Mouse (Mus musculus): ENCODE data around the gene Pcgf5. TPM values are rescaled to one million over a fixed set of nuclear protein-coding genes. Genes with fewer than 3 reads are reported as not detected.

Gene Pcgf5
- polyA plus RNA-seq, 1 experiment, result 0.65 TPM

- no peaks in the 10 kb centered on the region for H3K36me3 ChIP-seq (ENCODE audit: control insufficient read depth)
- H3K27me3 ChIP-seq (ENCODE audit: control insufficient read depth), result no peaks in the 10 kb centered on the region
- TF ChIP-seq GATA1 (IDR thresholded peaks at IDR 0.05; ENCODE audit: low read length), result no peak
- TF ChIP-seq TAL1 (IDR thresholded peaks at IDR 0.05; ENCODE audit: low read length), result no peak
- no peaks in the 10 kb centered on the region for H3K4me1 ChIP-seq (ENCODE audit: control insufficient read depth)
- H3K4me3 ChIP-seq (replicated peaks), result no peak overlapping the region
- H3K9me3 ChIP-seq (ENCODE audit: control insufficient read depth, low read length), result no peaks in the 10 kb centered on the region
Measured at GRCm38 (mm10) chr19:36495555-36495954, 147.4 kb downstream of the Pcgf5 start.

GRCm38 (mm10) chr19:36496532-36496931, 148.4 kb downstream of the Pcgf5 start:
- no peaks in the 10 kb centered on the region for H3K9me3 ChIP-seq (ENCODE audit: control insufficient read depth, low read length)
- no peaks in the 10 kb centered on the region for H3K27me3 ChIP-seq (ENCODE audit: control insufficient read depth)
- H3K4me1 ChIP-seq (ENCODE audit: control insufficient read depth), result no peaks in the 10 kb centered on the region
- no peak for TF ChIP-seq TAL1 (IDR thresholded peaks at IDR 0.05; ENCODE audit: low read length)
- TF ChIP-seq GATA1 (IDR thresholded peaks at IDR 0.05; ENCODE audit: low read length), result no peak
- H3K4me3 ChIP-seq (replicated peaks), result no peak overlapping the region
- H3K36me3 ChIP-seq (ENCODE audit: control insufficient read depth), result no peaks in the 10 kb centered on the region

GRCm38 (mm10) chr19:36497067-36497466, 149.0 kb downstream of the Pcgf5 start:
- H3K36me3 ChIP-seq (ENCODE audit: control insufficient read depth), result no peaks in the 10 kb centered on the region
- H3K27me3 ChIP-seq (ENCODE audit: control insufficient read depth), result no peaks in the 10 kb centered on the region
- TF ChIP-seq TAL1 (IDR thresholded peaks at IDR 0.05; ENCODE audit: low read length), result no peak
- TF ChIP-seq GATA1 (IDR thresholded peaks at IDR 0.05; ENCODE audit: low read length), result no peak
- H3K4me1 ChIP-seq (ENCODE audit: control insufficient read depth), result no peaks in the 10 kb centered on the region
- no peaks in the 10 kb centered on the region for H3K9me3 ChIP-seq (ENCODE audit: control insufficient read depth, low read length)
- H3K4me3 ChIP-seq (replicated peaks), result no peak overlapping the region

GRCm38 (mm10) chr19:36497744-36498143, 149.6 kb downstream of the Pcgf5 start:
- no peak for TF ChIP-seq TAL1 (IDR thresholded peaks at IDR 0.05; ENCODE audit: low read length)
- no peak for TF ChIP-seq GATA1 (IDR thresholded peaks at IDR 0.05; ENCODE audit: low read length)
- no peaks in the 10 kb centered on the region for H3K27me3 ChIP-seq (ENCODE audit: control insufficient read depth)

GRCm38 (mm10) chr19:36504716-36505115, 156.6 kb downstream of the Pcgf5 start:
- no peaks in the 10 kb centered on the region for H3K27me3 ChIP-seq (ENCODE audit: control insufficient read depth)

More at GRCm38 (mm10) chr19:36497744-36498143, 149.6 kb downstream of the Pcgf5 start:
- Histone ChIP-seq H3K4me3 (replicated peaks) (no peak overlapping the region), H3K36me3 (ENCODE audit: control insufficient read depth) (no peaks in the 10 kb centered on the region), H3K9me3 (ENCODE audit: control insufficient read depth, low read length) (no peaks in the 10 kb centered on the region), H3K4me1 (ENCODE audit: control insufficient read depth) (no peaks in the 10 kb centered on the region)

More at GRCm38 (mm10) chr19:36504716-36505115, 156.6 kb downstream of the Pcgf5 start:
- Histone ChIP-seq H3K36me3 (ENCODE audit: control insufficient read depth) (no peaks in the 10 kb centered on the region), H3K4me1 (ENCODE audit: control insufficient read depth) (no peaks in the 10 kb centered on the region), H3K4me3 (replicated peaks) (no peak overlapping the region), H3K9me3 (ENCODE audit: control insufficient read depth, low read length) (no peaks in the 10 kb centered on the region)
- TF ChIP-seq TAL1 (IDR thresholded peaks at IDR 0.05; ENCODE audit: low read length), result no peak
- TF ChIP-seq GATA1 (IDR thresholded peaks at IDR 0.05; ENCODE audit: low read length), result no peak

Other genes starting within 250 kb of the Pcgf5 start
- gene Ankrd1, start 228.2 kb upstream of the Pcgf5 start, polyA plus RNA-seq (2012), result not detected in 2 replicates
- gene Hectd2, start 206.3 kb downstream of the Pcgf5 start, polyA plus RNA-seq (2012), result 0.01 TPM in 1 of 2 replicates, not detected in the other